Mouse (Mus musculus): ENCODE measurements around the gene Tmem125. TPM values are rescaled to one million over a fixed set of nuclear protein-coding genes. Genes with fewer than 3 reads are reported as not detected.

Tmem125 gene
- polyA plus RNA-seq (2015; fragmentation: Nextera tagmentation; extraction: Ambion mirVana) = 8.7 and 10.1 TPM in 2 replicates

- no peak within 1 kb of the TSS for H3K9ac ChIP-seq
- H3K27me3 ChIP-seq (replicated peaks) = no peaks in the 10 kb centered on the region
- peak within 1 kb of the TSS; percentile 40 for H3K4me3 ChIP-seq (replicated peaks)
- H3K36me3 ChIP-seq = no peaks in the 10 kb centered on the region
- peak within 1 kb of the TSS; percentile 91 for H3K27ac ChIP-seq
- peak; percentile 87 for ATAC-seq (ENCODE audit: insufficient read depth, low FRiP score, low read depth)
- WGBS = 2% methylated on average over 24 of the region's 24 CpGs
- no peaks in the 10 kb centered on the region for H3K9me3 ChIP-seq
- peak within 1 kb of the TSS; percentile 55 for H3K4me2 ChIP-seq
- H3K4me1 ChIP-seq = peaks cover 9% of the 10 kb centered on the region; the same call in 1 of the 2 replicates
Measured at GRCm38 (mm10) chr4:118543592-118544260, at the start of gene Tmem125. TSS of gene Tmem125 (minus strand) at chr4:118544044.

DNA sequence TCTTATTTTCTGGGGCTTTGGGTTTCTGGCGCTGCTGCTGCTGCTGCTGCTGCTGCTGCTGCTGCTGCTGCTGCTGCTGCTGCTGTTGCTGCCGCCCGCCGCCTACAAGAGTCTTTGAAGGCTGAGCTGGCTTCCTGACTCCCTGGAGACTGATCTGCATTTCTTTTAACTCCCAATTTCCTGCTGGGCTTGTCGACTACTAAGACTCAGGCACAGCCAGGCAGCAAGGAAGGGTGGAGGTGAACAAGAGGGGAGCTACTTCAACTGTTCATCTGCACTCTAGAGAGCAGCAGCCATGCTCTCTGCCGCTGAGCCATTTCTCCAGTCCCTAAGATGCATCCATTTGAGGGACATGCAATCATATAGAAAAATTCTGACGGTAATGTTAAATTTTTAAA is 45.9 kb upstream of the Tmem125 start:
- Histone ChIP-seq H3K9ac (no peak overlapping the region), H3K9me3 (no peaks in the 10 kb centered on the region), H3K4me1 (no peaks in the 10 kb centered on the region), H3K4me3 (replicated peaks) (no peak overlapping the region), H3K36me3 (no peaks in the 10 kb centered on the region), H3K27me3 (replicated peaks) (no peaks in the 10 kb centered on the region), H3K27ac (no peak overlapping the region), H3K4me2 (no peak overlapping the region)
- no peak for ATAC-seq (ENCODE audit: insufficient read depth, low FRiP score, low read depth)
- WGBS = 13% methylated on average over 7 of the region's 7 CpGs

DNA sequence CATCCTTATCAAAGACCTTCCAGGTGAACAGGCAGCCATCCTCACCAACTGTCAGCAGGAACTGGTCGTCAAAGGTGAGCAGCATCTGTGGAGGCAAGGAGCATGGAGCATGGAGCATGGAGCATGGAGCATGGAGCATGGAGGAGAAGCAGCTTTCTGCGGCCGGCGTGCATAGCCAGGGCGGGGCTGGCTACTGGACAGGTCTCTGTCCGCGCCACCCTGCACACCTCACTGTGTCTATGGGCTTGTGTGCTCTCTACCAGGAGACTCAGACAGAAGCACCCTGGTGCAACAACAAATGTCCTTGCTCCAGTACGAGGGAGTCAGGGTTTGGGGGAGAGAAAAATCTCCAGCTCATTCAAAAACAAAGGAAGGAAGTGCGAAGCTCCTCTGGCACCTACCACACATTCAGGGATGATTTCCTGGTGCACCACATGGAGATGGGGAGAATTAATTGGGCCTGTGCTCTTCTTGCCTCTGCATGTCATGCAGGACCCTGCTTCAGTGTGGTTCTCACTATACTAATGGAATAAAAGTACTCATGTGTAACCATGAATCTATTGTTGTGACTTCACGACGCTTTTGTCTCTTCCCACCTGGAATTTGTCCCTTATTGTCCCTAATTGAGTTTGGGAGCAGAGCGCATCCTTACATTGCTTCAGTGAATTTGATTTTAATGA is 45.3 kb upstream of the Tmem125 start:
- ATAC-seq (ENCODE audit: insufficient read depth, low FRiP score, low read depth) = no peak
- Histone ChIP-seq H3K27ac (no peak overlapping the region), H3K9ac (no peak overlapping the region), H3K36me3 (no peaks in the 10 kb centered on the region), H3K4me3 (replicated peaks) (no peak overlapping the region), H3K27me3 (replicated peaks) (no peaks in the 10 kb centered on the region), H3K9me3 (no peaks in the 10 kb centered on the region), H3K4me1 (no peaks in the 10 kb centered on the region), H3K4me2 (no peak overlapping the region)
- 67% methylated on average over 12 of the region's 12 CpGs for WGBS

GRCm38 (mm10) chr4:118582629-118583028 is 38.8 kb upstream of the Tmem125 start:
- H3K4me3 ChIP-seq (replicated peaks) = no peak overlapping the region
- no peaks in the 10 kb centered on the region for H3K36me3 ChIP-seq
- no peaks in the 10 kb centered on the region for H3K9me3 ChIP-seq
- ATAC-seq (ENCODE audit: insufficient read depth, low FRiP score, low read depth) = no peak
- no peak overlapping the region for H3K27ac ChIP-seq
- H3K9ac ChIP-seq = no peak overlapping the region
- no peaks in the 10 kb centered on the region for H3K4me1 ChIP-seq
- H3K4me2 ChIP-seq = no peak overlapping the region
- no peaks in the 10 kb centered on the region for H3K27me3 ChIP-seq (replicated peaks)
- WGBS = 93% methylated on average over 8 of the region's 8 CpGs

GRCm38 (mm10) chr4:118581508-118581907 is 37.7 kb upstream of the Tmem125 start:
- no peak overlapping the region for H3K9ac ChIP-seq
- no peaks in the 10 kb centered on the region for H3K4me1 ChIP-seq
- no peaks in the 10 kb centered on the region for H3K36me3 ChIP-seq
- H3K27me3 ChIP-seq (replicated peaks) = no peaks in the 10 kb centered on the region
- 43% methylated on average over 11 of the region's 11 CpGs for WGBS
- H3K27ac ChIP-seq = no peak overlapping the region
- no peaks in the 10 kb centered on the region for H3K9me3 ChIP-seq
- no peak overlapping the region for H3K4me3 ChIP-seq (replicated peaks)
- ATAC-seq (ENCODE audit: insufficient read depth, low FRiP score, low read depth) = no peak
- H3K4me2 ChIP-seq = no peak overlapping the region

- no peak overlapping the region for H3K9ac ChIP-seq
- no peak overlapping the region for H3K27ac ChIP-seq
- H3K27me3 ChIP-seq (replicated peaks) = no peaks in the 10 kb centered on the region
- H3K4me2 ChIP-seq = no peak overlapping the region
- no peaks in the 10 kb centered on the region for H3K36me3 ChIP-seq
- H3K9me3 ChIP-seq = no peaks in the 10 kb centered on the region
- ATAC-seq (ENCODE audit: insufficient read depth, low FRiP score, low read depth) = no peak
- H3K4me1 ChIP-seq = no peaks in the 10 kb centered on the region
- WGBS = 48% methylated on average over 13 of the region's 13 CpGs
- H3K4me3 ChIP-seq (replicated peaks) = no peak overlapping the region
Measured at GRCm38 (mm10) chr4:118579313-118579712, 35.5 kb upstream of the Tmem125 start.

- Histone ChIP-seq H3K4me2 (no peak overlapping the region), H3K27me3 (replicated peaks) (no peaks in the 10 kb centered on the region), H3K9me3 (no peaks in the 10 kb centered on the region), H3K4me3 (replicated peaks) (no peak overlapping the region), H3K36me3 (no peaks in the 10 kb centered on the region), H3K4me1 (no peaks in the 10 kb centered on the region), H3K27ac (no peak overlapping the region), H3K9ac (no peak overlapping the region)
- WGBS = 2% methylated on average over 6 of the region's 6 CpGs
- ATAC-seq (ENCODE audit: insufficient read depth, low FRiP score, low read depth) = no peak; the same call in 1 of the 2 replicates
Measured at GRCm38 (mm10) chr4:118576097-118576496, 32.3 kb upstream of the Tmem125 start.

- Histone ChIP-seq H3K4me3 (replicated peaks) (no peak overlapping the region), H3K27me3 (replicated peaks) (no peaks in the 10 kb centered on the region), H3K4me2 (no peak overlapping the region), H3K27ac (no peak overlapping the region), H3K36me3 (no peaks in the 10 kb centered on the region), H3K9me3 (no peaks in the 10 kb centered on the region), H3K9ac (no peak overlapping the region), H3K4me1 (no peaks in the 10 kb centered on the region)
- ATAC-seq (ENCODE audit: insufficient read depth, low FRiP score, low read depth) = no peak
- 71% methylated on average over 15 of the region's 15 CpGs for WGBS
Measured at GRCm38 (mm10) chr4:118571441-118571840, 27.6 kb upstream of the Tmem125 start.

DNA sequence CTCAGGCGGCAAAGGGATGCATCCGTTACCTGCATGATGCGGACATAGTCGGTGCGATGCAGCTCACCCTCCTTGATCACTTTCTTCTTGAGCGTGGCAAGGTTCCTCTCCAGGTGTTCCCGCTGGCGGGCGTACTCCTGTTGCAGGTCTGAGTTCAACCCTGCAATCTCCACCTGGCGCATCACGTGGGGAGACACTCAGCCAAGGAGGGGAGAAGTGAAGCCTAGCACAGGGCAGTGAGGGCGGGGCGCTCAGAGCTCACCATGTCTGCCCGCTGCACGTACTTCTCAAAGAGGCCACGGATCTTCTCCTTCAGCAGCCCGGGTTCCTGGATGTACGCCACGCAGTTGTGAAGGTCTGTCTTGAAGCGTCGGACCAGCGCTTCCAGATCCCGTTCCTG is 25.5 kb upstream of the Tmem125 start:
- 66% methylated on average over 23 of the region's 23 CpGs for WGBS
- H3K4me2 ChIP-seq = no peak overlapping the region
- ATAC-seq (ENCODE audit: insufficient read depth, low FRiP score, low read depth) = no peak

GRCm38 (mm10) chr4:118568709-118569108 is 24.9 kb upstream of the Tmem125 start:
- no peaks in the 10 kb centered on the region for H3K9me3 ChIP-seq
- 0 out of 2 replicates have a peak, but pooled peaks have one; percentile 64 for ATAC-seq (ENCODE audit: insufficient read depth, low FRiP score, low read depth)
- 53% methylated on average over 10 of the region's 10 CpGs for WGBS

More for the DNA sequence above, 25.5 kb upstream of the Tmem125 start:
- Histone ChIP-seq H3K27me3 (replicated peaks) (no peaks in the 10 kb centered on the region), H3K9me3 (no peaks in the 10 kb centered on the region), H3K4me1 (no peaks in the 10 kb centered on the region), H3K9ac (no peak overlapping the region), H3K27ac (no peak overlapping the region), H3K4me3 (replicated peaks) (no peak overlapping the region), H3K36me3 (no peaks in the 10 kb centered on the region)

DNA sequence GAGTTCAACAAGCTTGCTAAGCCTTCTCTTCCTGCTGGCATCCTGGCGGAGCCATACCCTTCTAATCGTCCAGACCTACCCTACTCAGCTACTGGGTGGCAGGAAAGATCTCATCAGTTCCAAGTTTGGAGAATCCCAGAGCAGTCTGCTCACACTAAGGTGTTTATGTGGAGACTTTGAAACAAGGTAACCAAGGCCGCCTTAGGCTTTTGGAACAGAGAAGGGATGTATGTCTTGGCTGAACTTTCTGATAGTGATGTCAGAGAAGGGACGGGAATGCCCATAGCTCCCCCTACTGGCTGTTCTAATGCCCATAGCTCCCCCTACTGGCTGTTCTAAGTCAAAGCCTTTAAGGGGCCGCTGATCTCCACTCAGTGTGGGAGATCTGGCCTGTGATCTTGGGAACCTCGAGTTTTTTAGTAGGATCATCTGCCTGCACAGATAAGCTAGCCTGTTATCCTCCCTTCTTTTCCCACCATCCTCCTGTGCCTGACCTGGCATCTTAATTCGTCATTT is 22.4 kb upstream of the Tmem125 start:
- ATAC-seq (ENCODE audit: insufficient read depth, low FRiP score, low read depth) = no peak
- Histone ChIP-seq H3K27ac (no peak overlapping the region), H3K9me3 (no peaks in the 10 kb centered on the region), H3K4me1 (no peaks in the 10 kb centered on the region), H3K27me3 (replicated peaks) (no peaks in the 10 kb centered on the region), H3K4me3 (replicated peaks) (no peak overlapping the region), H3K4me2 (no peak overlapping the region), H3K36me3 (no peaks in the 10 kb centered on the region), H3K9ac (no peak overlapping the region)
- 32% methylated on average over 7 of the region's 7 CpGs for WGBS

More at GRCm38 (mm10) chr4:118568709-118569108, 24.9 kb upstream of the Tmem125 start:
- no peaks in the 10 kb centered on the region for H3K4me1 ChIP-seq
- no peak overlapping the region for H3K27ac ChIP-seq
- H3K36me3 ChIP-seq = no peaks in the 10 kb centered on the region
- no peak overlapping the region for H3K9ac ChIP-seq
- H3K27me3 ChIP-seq (replicated peaks) = no peaks in the 10 kb centered on the region
- H3K4me2 ChIP-seq = no peak overlapping the region
- H3K4me3 ChIP-seq (replicated peaks) = no peak overlapping the region

GRCm38 (mm10) chr4:118564926-118565279 is 21.1 kb upstream of the Tmem125 start:
- Histone ChIP-seq H3K4me2 (no peak overlapping the region), H3K4me1 (no peaks in the 10 kb centered on the region), H3K9ac (no peak overlapping the region), H3K27me3 (replicated peaks) (no peaks in the 10 kb centered on the region), H3K4me3 (replicated peaks) (no peak overlapping the region), H3K27ac (no peak overlapping the region), H3K36me3 (no peaks in the 10 kb centered on the region), H3K9me3 (no peaks in the 10 kb centered on the region)
- ATAC-seq (ENCODE audit: insufficient read depth, low FRiP score, low read depth) = no peak
- 67% methylated on average over 3 of the region's 3 CpGs for WGBS
